Mouse (Mus musculus): ENCODE measurements around the gene Olfr221. TPM values are rescaled to one million over a fixed set of nuclear protein-coding genes. Genes with fewer than 3 reads are reported as not detected.

Olfr221 gene
- polyA plus RNA-seq, 1 experiment from 2014 or later, result not detected

DNA sequence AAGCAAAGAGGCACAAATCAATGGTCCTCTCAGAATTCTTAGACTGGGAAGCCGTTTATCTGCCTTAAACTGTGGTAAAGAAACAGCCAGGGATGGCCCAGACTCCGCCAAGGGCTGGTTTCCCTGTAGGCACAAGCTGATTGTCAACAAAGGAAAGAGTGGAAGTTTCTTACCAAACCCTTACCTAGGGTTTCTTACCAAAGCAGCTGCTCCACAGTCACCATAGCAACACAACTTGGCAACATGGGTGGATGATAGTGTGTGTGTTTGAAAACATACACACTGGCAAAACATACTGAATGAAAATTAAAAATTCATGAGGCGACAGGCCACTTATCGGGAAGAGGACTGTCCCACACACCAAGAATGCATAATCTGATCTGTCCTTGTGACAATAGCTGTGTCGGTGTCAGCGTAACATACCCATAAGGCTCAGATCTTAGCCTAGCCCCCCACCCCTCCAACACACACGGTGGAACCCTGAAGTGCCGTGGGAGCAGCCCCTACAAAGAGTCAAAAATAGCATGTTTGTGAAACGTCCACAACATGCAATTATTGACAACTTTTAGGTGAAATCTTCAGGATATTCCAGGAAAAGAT lies 3.8 kb upstream of the Olfr221 start:
- no peak for TF ChIP-seq EP300 (IDR thresholded peaks at IDR 0.05; ENCODE audit: low read depth)
- no peak for TF ChIP-seq CTCF (IDR thresholded peaks at IDR 0.05; ENCODE audit: low read depth)
- no peak for ATAC-seq
- 72% methylated on average over 9 of the region's 9 CpGs for WGBS (ENCODE audit: insufficient replicate concordance)
- no peak overlapping the region for H3K4me3 ChIP-seq (ENCODE audit: low read depth, low read length)
- no peaks in the 10 kb centered on the region for H3K9me3 ChIP-seq (ENCODE audit: low read length)
- H3K27me3 ChIP-seq (ENCODE audit: insufficient read depth, low read length), result no peaks in the 10 kb centered on the region
- no peak overlapping the region for H3K4me2 ChIP-seq (ENCODE audit: low read depth, low read length)
- H3K36me3 ChIP-seq (replicated peaks; ENCODE audit: insufficient read depth, low read length), result no peaks in the 10 kb centered on the region
- no peak for DNase-seq
- H3K9ac ChIP-seq (replicated peaks), result no peak overlapping the region
- peaks cover 4% of the 10 kb centered on the region; the same call in 1 of the 2 replicates for H3K4me1 ChIP-seq (ENCODE audit: insufficient read depth)
- H3K27ac ChIP-seq (ENCODE audit: low read depth), result no peak overlapping the region

DNA sequence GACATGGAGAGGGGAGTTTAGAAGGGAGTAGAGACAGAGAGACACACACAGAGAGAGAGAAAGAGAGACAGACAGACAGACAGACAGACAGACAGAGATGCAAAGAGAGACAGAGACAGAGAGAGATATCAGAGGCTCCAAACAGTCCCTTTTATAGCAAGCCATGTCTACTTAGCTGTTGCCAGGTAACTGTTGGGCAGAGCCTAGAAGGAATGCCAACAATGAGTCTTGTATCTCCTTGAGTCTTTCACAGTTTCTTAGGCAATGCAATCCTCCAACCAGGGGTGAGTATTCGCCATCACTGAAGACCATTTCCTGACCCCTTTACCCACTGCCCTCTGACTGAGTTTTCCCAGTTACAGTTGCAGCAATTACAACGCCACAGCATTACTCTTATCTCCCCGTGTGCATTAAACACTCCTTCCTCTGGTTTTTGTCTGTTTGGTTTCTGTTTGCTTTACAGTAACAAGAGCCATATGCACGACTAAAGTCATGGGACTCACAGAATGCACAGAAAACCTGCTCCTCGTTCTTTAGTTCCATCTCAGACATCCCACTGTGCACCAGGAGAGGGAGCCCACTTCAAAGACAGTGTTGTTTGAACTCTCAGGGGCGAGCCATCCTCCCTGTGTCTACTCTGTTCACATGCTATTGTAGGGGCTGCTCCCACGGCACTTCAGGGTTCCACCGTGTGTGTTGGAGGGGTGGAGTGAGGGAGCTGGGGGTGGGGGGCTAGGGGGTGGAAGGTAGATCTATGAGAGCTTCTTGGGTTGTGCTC lies 2.8 kb upstream of the Olfr221 start:
- Histone ChIP-seq H3K27me3 (ENCODE audit: insufficient read depth, low read length) (no peaks in the 10 kb centered on the region), H3K36me3 (replicated peaks; ENCODE audit: insufficient read depth, low read length) (no peaks in the 10 kb centered on the region), H3K27ac (ENCODE audit: low read depth) (no peak overlapping the region), H3K4me1 (ENCODE audit: insufficient read depth) (peaks cover 7% of the 10 kb centered on the region; the same call in 1 of the 2 replicates), H3K4me2 (ENCODE audit: low read depth, low read length) (no peak overlapping the region), H3K9me3 (ENCODE audit: low read length) (no peaks in the 10 kb centered on the region), H3K4me3 (ENCODE audit: low read depth, low read length) (no peak overlapping the region), H3K9ac (replicated peaks) (no peak overlapping the region)
- 4% methylated on average over 8 of the region's 8 CpGs for WGBS (ENCODE audit: insufficient replicate concordance)
- TF ChIP-seq CTCF (IDR thresholded peaks at IDR 0.05; ENCODE audit: low read depth) (peak; percentile 69), EP300 (IDR thresholded peaks at IDR 0.05; ENCODE audit: low read depth) (no peak)
- DNase-seq, result peak; percentile 45
- ATAC-seq, result peak; percentile 60

DNA sequence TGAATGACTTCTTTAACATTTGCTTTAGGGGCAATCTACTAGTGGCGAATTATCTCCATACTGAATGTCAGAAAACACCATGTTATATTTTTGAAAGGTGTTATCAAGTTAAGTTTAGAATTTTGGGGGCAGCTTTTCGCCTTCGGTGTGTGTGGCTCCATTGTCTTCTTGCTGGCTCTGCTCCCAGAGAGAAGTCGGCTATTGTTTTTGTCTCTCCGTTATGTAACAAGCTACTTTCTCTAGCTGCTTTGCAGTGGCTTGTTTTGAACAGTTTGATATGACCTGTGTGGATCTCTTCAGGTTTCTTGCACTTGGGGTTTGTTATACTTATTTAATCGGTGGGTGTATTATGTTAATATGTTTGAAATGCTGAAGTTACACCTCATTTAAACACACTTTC lies 1.2 kb upstream of the Olfr221 start:
- H3K4me3 ChIP-seq (ENCODE audit: low read depth, low read length), result no peak overlapping the region
- no peaks in the 10 kb centered on the region for H3K36me3 ChIP-seq (replicated peaks; ENCODE audit: insufficient read depth, low read length)
- WGBS (ENCODE audit: insufficient replicate concordance), result 66% methylated on average over 6 of the region's 6 CpGs
- H3K9me3 ChIP-seq (ENCODE audit: low read length), result no peaks in the 10 kb centered on the region
- H3K4me2 ChIP-seq (ENCODE audit: low read depth, low read length), result no peak overlapping the region
- TF ChIP-seq EP300 (IDR thresholded peaks at IDR 0.05; ENCODE audit: low read depth), result no peak
- no peak for TF ChIP-seq CTCF (IDR thresholded peaks at IDR 0.05; ENCODE audit: low read depth)
- H3K4me1 ChIP-seq (ENCODE audit: insufficient read depth), result peaks cover 8% of the 10 kb centered on the region; the same call in 1 of the 2 replicates
- no peaks in the 10 kb centered on the region for H3K27me3 ChIP-seq (ENCODE audit: insufficient read depth, low read length)
- no peak overlapping the region for H3K9ac ChIP-seq (replicated peaks)
- ATAC-seq (no peak), DNase-seq (no peak)
- no peak overlapping the region for H3K27ac ChIP-seq (ENCODE audit: low read depth)

DNA sequence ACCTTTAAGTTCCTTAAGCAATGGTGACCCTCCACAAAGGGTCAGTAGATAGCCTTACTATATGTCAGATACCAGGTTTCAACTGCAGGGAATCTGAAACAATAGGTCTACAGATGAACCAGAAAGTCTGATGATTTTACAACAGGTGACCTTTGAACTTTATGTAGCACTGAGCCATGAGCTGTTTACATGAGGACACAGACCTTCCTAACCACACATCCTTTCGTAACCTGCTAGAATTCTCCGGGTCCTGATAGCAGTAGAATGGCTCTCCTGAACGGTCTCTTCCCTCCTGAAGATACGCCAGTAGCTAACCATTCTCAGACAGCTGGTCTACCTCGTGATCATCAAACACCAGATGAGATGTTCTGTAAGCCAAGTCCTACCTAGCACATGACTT lies 2.9 kb downstream of the Olfr221 start:
- DNase-seq, result no peak
- H3K27ac ChIP-seq (ENCODE audit: low read depth), result peak overlapping the region; percentile 80
- H3K4me3 ChIP-seq (ENCODE audit: low read depth, low read length), result no peak overlapping the region
- peak; percentile 88 for ATAC-seq
- no peaks in the 10 kb centered on the region for H3K36me3 ChIP-seq (replicated peaks; ENCODE audit: insufficient read depth, low read length)
- peaks cover 10% of the 10 kb centered on the region for H3K4me1 ChIP-seq (ENCODE audit: insufficient read depth)
- no peak for TF ChIP-seq EP300 (IDR thresholded peaks at IDR 0.05; ENCODE audit: low read depth)
- TF ChIP-seq CTCF (IDR thresholded peaks at IDR 0.05; ENCODE audit: low read depth), result no peak
- H3K27me3 ChIP-seq (ENCODE audit: insufficient read depth, low read length), result no peaks in the 10 kb centered on the region
- no peaks in the 10 kb centered on the region for H3K9me3 ChIP-seq (ENCODE audit: low read length)
- WGBS (ENCODE audit: insufficient replicate concordance), result 48% methylated on average over 5 of the region's 5 CpGs
- H3K4me2 ChIP-seq (ENCODE audit: low read depth, low read length), result peak overlapping the region; percentile 13; the same call in 1 of the 2 replicates
- no peak overlapping the region for H3K9ac ChIP-seq (replicated peaks)

DNA sequence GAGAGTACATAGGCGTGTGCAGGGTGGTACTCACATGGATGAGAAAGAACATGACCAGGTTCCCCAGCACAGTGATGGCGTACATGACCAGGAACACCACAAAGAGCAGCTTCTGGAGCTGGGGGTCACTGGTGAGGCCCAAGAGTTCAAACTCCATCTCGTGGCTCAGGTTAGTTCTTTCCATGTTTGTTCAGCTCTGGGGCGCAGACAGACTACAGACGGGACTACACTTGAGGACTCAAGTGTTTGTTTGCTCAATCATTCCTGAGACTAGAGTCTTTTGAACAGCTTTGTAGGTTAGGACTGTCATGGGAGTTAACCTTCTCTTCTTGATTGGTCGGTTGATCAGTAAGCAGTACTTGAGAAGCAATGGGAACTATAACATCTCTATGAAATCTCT lies 6.3 kb downstream of the Olfr221 start:
- Histone ChIP-seq H3K4me3 (ENCODE audit: low read depth, low read length) (no peak overlapping the region), H3K27ac (ENCODE audit: low read depth) (no peak overlapping the region), H3K4me2 (ENCODE audit: low read depth, low read length) (no peak overlapping the region), H3K9me3 (ENCODE audit: low read length) (no peaks in the 10 kb centered on the region), H3K9ac (replicated peaks) (no peak overlapping the region), H3K4me1 (ENCODE audit: insufficient read depth) (peaks cover 10% of the 10 kb centered on the region), H3K36me3 (replicated peaks; ENCODE audit: insufficient read depth, low read length) (no peaks in the 10 kb centered on the region), H3K27me3 (ENCODE audit: insufficient read depth, low read length) (no peaks in the 10 kb centered on the region)
- no peak for TF ChIP-seq CTCF (IDR thresholded peaks at IDR 0.05; ENCODE audit: low read depth)
- TF ChIP-seq EP300 (IDR thresholded peaks at IDR 0.05; ENCODE audit: low read depth), result no peak
- DNase-seq, result no peak
- 73% methylated on average over 6 of the region's 6 CpGs for WGBS (ENCODE audit: insufficient replicate concordance)
- no peak for ATAC-seq

DNA sequence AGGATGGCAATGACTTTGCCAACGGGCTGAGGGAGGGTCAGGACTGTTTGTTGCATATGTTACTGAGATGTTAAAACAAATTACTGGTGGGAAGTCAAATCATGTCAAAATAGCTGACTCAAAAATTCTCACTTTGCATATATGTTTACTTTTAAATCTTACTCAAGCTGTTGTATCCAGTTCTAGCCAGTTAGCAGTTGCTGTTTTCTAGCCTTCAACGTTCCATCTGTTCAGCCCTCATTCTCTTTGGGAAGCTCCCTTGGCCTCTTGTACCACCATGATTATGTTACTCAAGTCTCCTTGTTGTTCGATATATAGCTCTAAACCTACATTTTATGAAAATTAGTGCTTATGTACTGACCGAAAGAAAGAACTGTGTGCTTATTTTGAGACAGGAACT lies 15.9 kb downstream of the Olfr221 start:
- no peak for TF ChIP-seq EP300 (IDR thresholded peaks at IDR 0.05; ENCODE audit: low read depth)
- TF ChIP-seq CTCF (IDR thresholded peaks at IDR 0.05; ENCODE audit: low read depth), result no peak
- 84% methylated on average over 4 of the region's 4 CpGs for WGBS (ENCODE audit: insufficient replicate concordance)
- Histone ChIP-seq H3K27ac (ENCODE audit: low read depth) (no peak overlapping the region), H3K9ac (replicated peaks) (no peak overlapping the region), H3K4me1 (ENCODE audit: insufficient read depth) (peaks cover 28% of the 10 kb centered on the region), H3K4me3 (ENCODE audit: low read depth, low read length) (no peak overlapping the region), H3K36me3 (replicated peaks; ENCODE audit: insufficient read depth, low read length) (no peaks in the 10 kb centered on the region), H3K4me2 (ENCODE audit: low read depth, low read length) (no peak overlapping the region), H3K9me3 (ENCODE audit: low read length) (no peaks in the 10 kb centered on the region), H3K27me3 (ENCODE audit: insufficient read depth, low read length) (no peaks in the 10 kb centered on the region)
- DNase-seq (no peak), ATAC-seq (no peak)

All from liver, postnatal 0 days (tissue).